Mouse (Mus musculus): Measurements from ENCODE around the gene Fgfr2. TPM values are rescaled to one million over a fixed set of nuclear protein-coding genes. Genes with fewer than 3 reads are reported as not detected.

The Fgfr2 gene
- polyA plus RNA-seq, 1 experiment from 2014 or later = 24.9 TPM

GRCm38 (mm10) chr7:131503739-131504138 lies 1619.4 kb downstream of the Fgfr2 start:
- 59% methylated on average over 2 of the region's 2 CpGs for WGBS (ENCODE audit: insufficient replicate concordance)
- H3K9me3 ChIP-seq (replicated peaks; ENCODE audit: control insufficient read depth, low read length) = no peaks in the 10 kb centered on the region
- no peak for ATAC-seq (replicated peaks; ENCODE audit: insufficient number of reproducible peaks, low FRiP score, low TSS enrichment)
- H3K4me3 ChIP-seq (ENCODE audit: low read depth, low read length) = no peak overlapping the region
- H3K4me1 ChIP-seq (ENCODE audit: control insufficient read depth, insufficient read depth, low read length) = no peaks in the 10 kb centered on the region
- H3K36me3 ChIP-seq (ENCODE audit: control insufficient read depth, insufficient read depth, low read length) = no peaks in the 10 kb centered on the region
- H3K9ac ChIP-seq (ENCODE audit: low read depth, low read length) = no peak overlapping the region
- no peaks in the 10 kb centered on the region for H3K27me3 ChIP-seq (ENCODE audit: control insufficient read depth, insufficient read depth, low read length)
- no peak overlapping the region for H3K4me2 ChIP-seq
- H3K27ac ChIP-seq (ENCODE audit: low read depth, low read length) = no peak overlapping the region

- Histone ChIP-seq H3K36me3 (ENCODE audit: control insufficient read depth, insufficient read depth, low read length) (no peaks in the 10 kb centered on the region), H3K4me2 (no peak overlapping the region), H3K4me3 (ENCODE audit: low read depth, low read length) (no peak overlapping the region), H3K4me1 (ENCODE audit: control insufficient read depth, insufficient read depth, low read length) (no peaks in the 10 kb centered on the region), H3K9me3 (replicated peaks; ENCODE audit: control insufficient read depth, low read length) (no peaks in the 10 kb centered on the region), H3K27me3 (ENCODE audit: control insufficient read depth, insufficient read depth, low read length) (no peaks in the 10 kb centered on the region), H3K9ac (ENCODE audit: low read depth, low read length) (no peak overlapping the region), H3K27ac (ENCODE audit: low read depth, low read length) (no peak overlapping the region)
- 88% methylated on average over 5 of the region's 5 CpGs for WGBS (ENCODE audit: insufficient replicate concordance)
- ATAC-seq (replicated peaks; ENCODE audit: insufficient number of reproducible peaks, low FRiP score, low TSS enrichment) = no peak
These were observed 1644.7 kb downstream of the Fgfr2 start for GRCm38 (mm10) chr7:131478403-131478802.

GRCm38 (mm10) chr7:131477140-131477539 lies 1646.0 kb downstream of the Fgfr2 start:
- H3K4me1 ChIP-seq (ENCODE audit: control insufficient read depth, insufficient read depth, low read length) = no peaks in the 10 kb centered on the region
- H3K4me2 ChIP-seq = no peak overlapping the region
- no peaks in the 10 kb centered on the region for H3K27me3 ChIP-seq (ENCODE audit: control insufficient read depth, insufficient read depth, low read length)
- no peak overlapping the region for H3K9ac ChIP-seq (ENCODE audit: low read depth, low read length)
- WGBS (ENCODE audit: insufficient replicate concordance) = 41% methylated on average over 8 of the region's 8 CpGs
- no peaks in the 10 kb centered on the region for H3K9me3 ChIP-seq (replicated peaks; ENCODE audit: control insufficient read depth, low read length)
- no peak for ATAC-seq (replicated peaks; ENCODE audit: insufficient number of reproducible peaks, low FRiP score, low TSS enrichment)
- no peak overlapping the region for H3K4me3 ChIP-seq (ENCODE audit: low read depth, low read length)
- no peaks in the 10 kb centered on the region for H3K36me3 ChIP-seq (ENCODE audit: control insufficient read depth, insufficient read depth, low read length)
- no peak overlapping the region for H3K27ac ChIP-seq (ENCODE audit: low read depth, low read length)

- Histone ChIP-seq H3K4me1 (ENCODE audit: control insufficient read depth, insufficient read depth, low read length) (no peaks in the 10 kb centered on the region), H3K4me3 (ENCODE audit: low read depth, low read length) (no peak overlapping the region), H3K27me3 (ENCODE audit: control insufficient read depth, insufficient read depth, low read length) (no peaks in the 10 kb centered on the region), H3K9ac (ENCODE audit: low read depth, low read length) (no peak overlapping the region), H3K36me3 (ENCODE audit: control insufficient read depth, insufficient read depth, low read length) (no peaks in the 10 kb centered on the region), H3K4me2 (no peak overlapping the region), H3K9me3 (replicated peaks; ENCODE audit: control insufficient read depth, low read length) (peaks cover 3% of the 10 kb centered on the region; the same call in 1 of the 2 replicates), H3K27ac (ENCODE audit: low read depth, low read length) (no peak overlapping the region)
- no peak for ATAC-seq (replicated peaks; ENCODE audit: insufficient number of reproducible peaks, low FRiP score, low TSS enrichment)
- WGBS (ENCODE audit: insufficient replicate concordance) = 72% methylated on average over 5 of the region's 5 CpGs
These were observed 1651.6 kb downstream of the Fgfr2 start for GRCm38 (mm10) chr7:131471551-131471950.

- Histone ChIP-seq H3K27me3 (ENCODE audit: control insufficient read depth, insufficient read depth, low read length) (no peaks in the 10 kb centered on the region), H3K4me3 (ENCODE audit: low read depth, low read length) (no peak overlapping the region), H3K9ac (ENCODE audit: low read depth, low read length) (no peak overlapping the region), H3K9me3 (replicated peaks; ENCODE audit: control insufficient read depth, low read length) (peaks cover 3% of the 10 kb centered on the region; the same call in 1 of the 2 replicates), H3K36me3 (ENCODE audit: control insufficient read depth, insufficient read depth, low read length) (no peaks in the 10 kb centered on the region), H3K4me2 (no peak overlapping the region), H3K4me1 (ENCODE audit: control insufficient read depth, insufficient read depth, low read length) (no peaks in the 10 kb centered on the region), H3K27ac (ENCODE audit: low read depth, low read length) (no peak overlapping the region)
- 61% methylated on average over 3 of the region's 3 CpGs for WGBS (ENCODE audit: insufficient replicate concordance)
- no peak for ATAC-seq (replicated peaks; ENCODE audit: insufficient number of reproducible peaks, low FRiP score, low TSS enrichment)
These were observed 1653.6 kb downstream of the Fgfr2 start for GRCm38 (mm10) chr7:131469506-131469905.

- WGBS (ENCODE audit: insufficient replicate concordance) = 76% methylated on average over 3 of the region's 3 CpGs
- H3K4me3 ChIP-seq (ENCODE audit: low read depth, low read length) = no peak overlapping the region
- H3K4me2 ChIP-seq = no peak overlapping the region
- H3K27me3 ChIP-seq (ENCODE audit: control insufficient read depth, insufficient read depth, low read length) = no peaks in the 10 kb centered on the region
- H3K4me1 ChIP-seq (ENCODE audit: control insufficient read depth, insufficient read depth, low read length) = no peaks in the 10 kb centered on the region
- peaks cover 3% of the 10 kb centered on the region; the same call in 1 of the 2 replicates for H3K9me3 ChIP-seq (replicated peaks; ENCODE audit: control insufficient read depth, low read length)
- no peak overlapping the region for H3K9ac ChIP-seq (ENCODE audit: low read depth, low read length)
- ATAC-seq (replicated peaks; ENCODE audit: insufficient number of reproducible peaks, low FRiP score, low TSS enrichment) = no peak
- H3K36me3 ChIP-seq (ENCODE audit: control insufficient read depth, insufficient read depth, low read length) = no peaks in the 10 kb centered on the region
- no peak overlapping the region for H3K27ac ChIP-seq (ENCODE audit: low read depth, low read length)
These were observed 1655.8 kb downstream of the Fgfr2 start for GRCm38 (mm10) chr7:131467312-131467711.

- ATAC-seq (replicated peaks; ENCODE audit: insufficient number of reproducible peaks, low FRiP score, low TSS enrichment) = no peak
- Histone ChIP-seq H3K36me3 (ENCODE audit: control insufficient read depth, insufficient read depth, low read length) (no peaks in the 10 kb centered on the region), H3K4me1 (ENCODE audit: control insufficient read depth, insufficient read depth, low read length) (no peaks in the 10 kb centered on the region), H3K4me2 (no peak overlapping the region), H3K9me3 (replicated peaks; ENCODE audit: control insufficient read depth, low read length) (peaks cover 3% of the 10 kb centered on the region; the same call in 1 of the 2 replicates), H3K27ac (ENCODE audit: low read depth, low read length) (no peak overlapping the region), H3K27me3 (ENCODE audit: control insufficient read depth, insufficient read depth, low read length) (no peaks in the 10 kb centered on the region), H3K4me3 (ENCODE audit: low read depth, low read length) (no peak overlapping the region), H3K9ac (ENCODE audit: low read depth, low read length) (no peak overlapping the region)
- 56% methylated on average over 3 of the region's 3 CpGs for WGBS (ENCODE audit: insufficient replicate concordance)
These were observed 1657.4 kb downstream of the Fgfr2 start for GRCm38 (mm10) chr7:131465735-131466134.

GRCm38 (mm10) chr7:131465117-131465601 lies 1658.0 kb downstream of the Fgfr2 start:
- no peak for ATAC-seq (replicated peaks; ENCODE audit: insufficient number of reproducible peaks, low FRiP score, low TSS enrichment)
- Histone ChIP-seq H3K36me3 (ENCODE audit: control insufficient read depth, insufficient read depth, low read length) (no peaks in the 10 kb centered on the region), H3K4me2 (no peak overlapping the region), H3K4me3 (ENCODE audit: low read depth, low read length) (no peak overlapping the region), H3K9me3 (replicated peaks; ENCODE audit: control insufficient read depth, low read length) (peaks cover 3% of the 10 kb centered on the region; the same call in 1 of the 2 replicates), H3K9ac (ENCODE audit: low read depth, low read length) (no peak overlapping the region), H3K27ac (ENCODE audit: low read depth, low read length) (no peak overlapping the region), H3K27me3 (ENCODE audit: control insufficient read depth, insufficient read depth, low read length) (no peaks in the 10 kb centered on the region), H3K4me1 (ENCODE audit: control insufficient read depth, insufficient read depth, low read length) (no peaks in the 10 kb centered on the region)
- 64% methylated on average over 3 of the region's 3 CpGs for WGBS (ENCODE audit: insufficient replicate concordance)

- Histone ChIP-seq H3K4me3 (ENCODE audit: low read depth, low read length) (no peak overlapping the region), H3K27ac (ENCODE audit: low read depth, low read length) (no peak overlapping the region), H3K36me3 (ENCODE audit: control insufficient read depth, insufficient read depth, low read length) (no peaks in the 10 kb centered on the region), H3K4me2 (no peak overlapping the region), H3K9me3 (replicated peaks; ENCODE audit: control insufficient read depth, low read length) (no peaks in the 10 kb centered on the region), H3K27me3 (ENCODE audit: control insufficient read depth, insufficient read depth, low read length) (no peaks in the 10 kb centered on the region), H3K4me1 (ENCODE audit: control insufficient read depth, insufficient read depth, low read length) (no peaks in the 10 kb centered on the region), H3K9ac (ENCODE audit: low read depth, low read length) (no peak overlapping the region)
- ATAC-seq (replicated peaks; ENCODE audit: insufficient number of reproducible peaks, low FRiP score, low TSS enrichment) = no peak
- 82% methylated on average over 5 of the region's 5 CpGs for WGBS (ENCODE audit: insufficient replicate concordance)
These were observed 1666.4 kb downstream of the Fgfr2 start for GRCm38 (mm10) chr7:131456714-131457113.

Data from heart, embryonic 11.5 days (tissue).